Mouse (Mus musculus): Measurements from ENCODE around the gene Kcne2.

- peak; percentile 69 for TF ChIP-seq POLR2A (IDR thresholded peaks at IDR 0.05; ENCODE audit: low read depth, low read length)
- TF ChIP-seq CTCF (IDR thresholded peaks at IDR 0.05; ENCODE audit: extremely low read depth, insufficient read length, insufficient replicate concordance, low read depth, low read length), result no peak
Observed at GRCm38 (mm10) chr16:92300649-92301411, 8.6 kb downstream of the Kcne2 start, which contains the start of gene Smim11.

Data from small intestine, adult 2 months (tissue).